Mouse (Mus musculus): ENCODE measurements around the gene Col7a1. TPM values are rescaled to one million over a fixed set of nuclear protein-coding genes. Genes with fewer than 3 reads are reported as not detected.

Gene Col7a1
- polyA plus RNA-seq, 1 experiment: 8.4 TPM

- Histone ChIP-seq H3K4me2 (ENCODE audit: low read depth) (no peak overlapping the region), H3K27me3 (ENCODE audit: control insufficient read depth, insufficient read depth, insufficient read length) (no peaks in the 10 kb centered on the region), H3K79me2 (ENCODE audit: control insufficient read depth, insufficient read depth) (no peaks in the 10 kb centered on the region), H3K4me3 (no peak overlapping the region), H3ac (ENCODE audit: control insufficient read depth, insufficient read length) (no peak overlapping the region), H3K36me3 (ENCODE audit: control insufficient read depth, insufficient read depth) (no peaks in the 10 kb centered on the region)
- TF ChIP-seq CEBPB (IDR thresholded peaks at IDR 0.05; ENCODE audit: insufficient read depth, poor library complexity, severe bottlenecking) (no peak), MYOD1 (IDR thresholded peaks at IDR 0.05; ENCODE audit: control insufficient read depth in 1 of 3, insufficient read length in 2 of 3, low read depth in 2 of 3) (no peak), REST (IDR thresholded peaks at IDR 0.05; ENCODE audit: insufficient read depth, insufficient read length) (no peak), MAX (IDR thresholded peaks at IDR 0.05; ENCODE audit: low read depth) (no peak), SRF (IDR thresholded peaks at IDR 0.05; ENCODE audit: control insufficient read depth, insufficient read length, low read depth) (no peak), USF1 (IDR thresholded peaks at IDR 0.05; ENCODE audit: low read depth) (no peak), TCF3 (IDR thresholded peaks at IDR 0.05; ENCODE audit: insufficient read length, low read depth) (no peak), POLR2AphosphoS2 (IDR thresholded peaks at IDR 0.05; ENCODE audit: insufficient read length, low read depth) (no peak), TCF12 (IDR thresholded peaks at IDR 0.05; ENCODE audit: insufficient read depth, poor library complexity, severe bottlenecking) (no peak), MYOG (IDR thresholded peaks at IDR 0.05; ENCODE audit: control insufficient read depth in 1 of 3, insufficient read depth in 1 of 3, insufficient read length in 2 of 3, low read depth in 2 of 3) (no peak), E2F4 (IDR thresholded peaks at IDR 0.05; ENCODE audit: insufficient read depth) (no peak), POLR2A (IDR thresholded peaks at IDR 0.05; ENCODE audit: insufficient read length, low read depth) (no peak)
Measured at GRCm38 (mm10) chr9:109007025-109007780, 53.8 kb downstream of the Col7a1 start.

DNA sequence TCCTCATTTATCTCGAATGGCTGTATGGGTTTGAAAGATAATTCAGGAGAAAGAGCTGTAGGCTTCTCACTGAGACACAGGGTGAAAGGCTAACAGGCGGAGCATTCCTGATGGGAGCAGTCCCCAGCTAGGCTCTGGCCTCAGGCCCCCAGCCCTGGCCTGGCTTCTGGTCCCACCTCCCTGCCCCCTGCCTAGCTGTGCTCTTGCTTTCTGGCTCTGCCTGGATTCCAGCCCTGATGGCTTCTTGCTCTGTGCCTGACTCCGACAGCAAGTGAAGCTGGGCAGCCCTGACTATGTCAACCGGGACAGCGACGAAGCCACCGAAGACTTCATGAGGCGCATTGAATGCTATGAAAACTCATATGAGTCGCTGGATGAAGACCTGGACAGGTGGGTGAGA lies 54.7 kb downstream of the Col7a1 start:
- H3K27me3 ChIP-seq (ENCODE audit: control insufficient read depth, insufficient read depth, insufficient read length): no peaks in the 10 kb centered on the region
- H3K4me3 ChIP-seq: no peak overlapping the region
- H3K36me3 ChIP-seq (ENCODE audit: control insufficient read depth, insufficient read depth): no peaks in the 10 kb centered on the region
- TF ChIP-seq TCF3 (IDR thresholded peaks at IDR 0.05; ENCODE audit: insufficient read length, low read depth) (no peak), POLR2A (IDR thresholded peaks at IDR 0.05; ENCODE audit: insufficient read length, low read depth) (no peak), MYOD1 (IDR thresholded peaks at IDR 0.05; ENCODE audit: control insufficient read depth in 1 of 3, insufficient read length in 2 of 3, low read depth in 2 of 3) (no peak), SRF (IDR thresholded peaks at IDR 0.05; ENCODE audit: control insufficient read depth, insufficient read length, low read depth) (no peak), TCF12 (IDR thresholded peaks at IDR 0.05; ENCODE audit: insufficient read depth, poor library complexity, severe bottlenecking) (no peak), POLR2AphosphoS2 (IDR thresholded peaks at IDR 0.05; ENCODE audit: insufficient read length, low read depth) (no peak), MAX (IDR thresholded peaks at IDR 0.05; ENCODE audit: low read depth) (no peak), E2F4 (IDR thresholded peaks at IDR 0.05; ENCODE audit: insufficient read depth) (no peak), REST (IDR thresholded peaks at IDR 0.05; ENCODE audit: insufficient read depth, insufficient read length) (no peak), USF1 (IDR thresholded peaks at IDR 0.05; ENCODE audit: low read depth) (no peak), CEBPB (IDR thresholded peaks at IDR 0.05; ENCODE audit: insufficient read depth, poor library complexity, severe bottlenecking) (no peak), MYOG (IDR thresholded peaks at IDR 0.05; ENCODE audit: control insufficient read depth in 1 of 3, insufficient read depth in 1 of 3, insufficient read length in 2 of 3, low read depth in 2 of 3) (no peak)
- no peak overlapping the region for H3ac ChIP-seq (ENCODE audit: control insufficient read depth, insufficient read length)
- H3K4me2 ChIP-seq (ENCODE audit: low read depth): no peak overlapping the region
- no peaks in the 10 kb centered on the region for H3K79me2 ChIP-seq (ENCODE audit: control insufficient read depth, insufficient read depth)

DNA sequence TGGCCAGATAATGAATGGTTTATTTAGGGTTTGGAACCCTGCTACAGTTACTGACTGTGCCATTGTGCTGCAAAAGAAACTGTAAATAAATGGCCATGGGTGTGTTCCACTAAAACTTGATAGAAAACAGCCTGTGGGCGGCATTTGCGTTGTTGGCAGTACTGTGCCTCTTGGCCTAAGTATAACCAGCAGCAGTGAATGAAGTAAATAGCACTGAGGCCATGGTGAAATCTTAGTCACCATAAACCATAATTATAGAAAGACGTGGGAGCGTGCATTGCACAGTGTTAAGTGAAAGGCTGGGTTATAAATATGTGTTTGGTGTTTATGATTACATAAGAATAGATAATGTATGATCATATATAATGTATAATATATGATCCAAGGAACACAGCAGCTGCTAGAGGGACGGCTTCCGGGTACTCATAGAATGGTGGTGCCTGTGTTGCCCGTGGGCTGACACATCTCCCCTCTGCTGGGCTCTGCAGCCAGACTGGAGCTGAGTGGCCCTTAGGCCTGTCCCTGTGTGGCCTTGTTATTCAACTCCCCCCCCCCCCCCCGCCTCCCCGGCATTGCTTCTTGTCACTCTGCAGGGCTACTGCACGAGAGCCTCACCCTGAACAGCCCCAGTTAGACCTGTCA lies 55.7 kb downstream of the Col7a1 start:
- Histone ChIP-seq H3K36me3 (ENCODE audit: control insufficient read depth, insufficient read depth) (no peaks in the 10 kb centered on the region), H3K79me2 (ENCODE audit: control insufficient read depth, insufficient read depth) (no peaks in the 10 kb centered on the region), H3K4me3 (no peak overlapping the region), H3ac (ENCODE audit: control insufficient read depth, insufficient read length) (no peak overlapping the region), H3K27me3 (ENCODE audit: control insufficient read depth, insufficient read depth, insufficient read length) (no peaks in the 10 kb centered on the region), H3K4me2 (ENCODE audit: low read depth) (no peak overlapping the region)
- TF ChIP-seq TCF3 (IDR thresholded peaks at IDR 0.05; ENCODE audit: insufficient read length, low read depth): no peak
- TF ChIP-seq TCF12 (IDR thresholded peaks at IDR 0.05; ENCODE audit: insufficient read depth, poor library complexity, severe bottlenecking): no peak
- no peak for TF ChIP-seq REST (IDR thresholded peaks at IDR 0.05; ENCODE audit: insufficient read depth, insufficient read length)
- no peak for TF ChIP-seq SRF (IDR thresholded peaks at IDR 0.05; ENCODE audit: control insufficient read depth, insufficient read length, low read depth)
- no peak for TF ChIP-seq MYOG (IDR thresholded peaks at IDR 0.05; ENCODE audit: control insufficient read depth in 1 of 3, insufficient read depth in 1 of 3, insufficient read length in 2 of 3, low read depth in 2 of 3)
- TF ChIP-seq POLR2A (IDR thresholded peaks at IDR 0.05; ENCODE audit: insufficient read length, low read depth): no peak
- no peak for TF ChIP-seq MAX (IDR thresholded peaks at IDR 0.05; ENCODE audit: low read depth)
- TF ChIP-seq MYOD1 (IDR thresholded peaks at IDR 0.05; ENCODE audit: control insufficient read depth in 1 of 3, insufficient read length in 2 of 3, low read depth in 2 of 3): no peak
- no peak for TF ChIP-seq E2F4 (IDR thresholded peaks at IDR 0.05; ENCODE audit: insufficient read depth)
- no peak for TF ChIP-seq CEBPB (IDR thresholded peaks at IDR 0.05; ENCODE audit: insufficient read depth, poor library complexity, severe bottlenecking)
- TF ChIP-seq USF1 (IDR thresholded peaks at IDR 0.05; ENCODE audit: low read depth): no peak
- TF ChIP-seq POLR2AphosphoS2 (IDR thresholded peaks at IDR 0.05; ENCODE audit: insufficient read length, low read depth): no peak

- Histone ChIP-seq H3K4me3 (no peak overlapping the region), H3K27me3 (ENCODE audit: control insufficient read depth, insufficient read depth, insufficient read length) (no peaks in the 10 kb centered on the region), H3K4me2 (ENCODE audit: low read depth) (no peak overlapping the region), H3K79me2 (ENCODE audit: control insufficient read depth, insufficient read depth) (no peaks in the 10 kb centered on the region), H3ac (ENCODE audit: control insufficient read depth, insufficient read length) (no peak overlapping the region), H3K36me3 (ENCODE audit: control insufficient read depth, insufficient read depth) (no peaks in the 10 kb centered on the region)
- TF ChIP-seq CEBPB (IDR thresholded peaks at IDR 0.05; ENCODE audit: insufficient read depth, poor library complexity, severe bottlenecking) (no peak), MYOD1 (IDR thresholded peaks at IDR 0.05; ENCODE audit: control insufficient read depth in 1 of 3, insufficient read length in 2 of 3, low read depth in 2 of 3) (peak in 1 of 3 experiments; percentile 74), MYOG (IDR thresholded peaks at IDR 0.05; ENCODE audit: control insufficient read depth in 1 of 3, insufficient read depth in 1 of 3, insufficient read length in 2 of 3, low read depth in 2 of 3) (peak in 1 of 3 experiments; percentile 42)
Measured at GRCm38 (mm10) chr9:109009636-109010315, 56.4 kb downstream of the Col7a1 start.
